Mouse (Mus musculus): ENCODE results near the gene Psenen. TPM values are rescaled to one million over a fixed set of nuclear protein-coding genes. Genes with fewer than 3 reads are reported as not detected.
A peak's percentile ranks its signal among the peaks of the same experiment; 100 is the strongest.

Psenen gene
- total RNA-seq (2021) (100 to 1,000 TPM; 185 to 190 TPM), polyA plus RNA-seq (2012; rRNA removed) (88.6 and 123 TPM in 2 replicates)
- long read RNA-seq, transcript Psenen-203 (3 exons, 669 nt) = minor isoform, 17 of 88 reads
- long read RNA-seq, transcript Psenen-201 (4 exons, 708 nt) = major isoform, 67 of 88 reads
- long read RNA-seq, partial matches to known transcripts = 1 of 88 reads
- long read RNA-seq, other reads (novel, unspliced or antisense) = 2 of 88 reads

GRCm38 (mm10) chr7:30563117-30563905 lies at the start of gene Psenen, which contains the start of the genes U2af1l4 and Gm49396:
Gene Psenen, minus strand, starts transcription at chr7:30563627.
Gene U2af1l4, plus strand, starts transcription at chr7:30563301.
Gene Gm49396, plus strand, starts transcription at chr7:30563344.
- peak; percentile 95 for DNase-seq

GRCm38 (mm10) chr7:30612654-30613402 lies 49.4 kb upstream of the Psenen start, which contains the start of gene Upk1a:
Gene Upk1a, minus strand, starts transcription at chr7:30612847.
- no peak for DNase-seq

DNA sequence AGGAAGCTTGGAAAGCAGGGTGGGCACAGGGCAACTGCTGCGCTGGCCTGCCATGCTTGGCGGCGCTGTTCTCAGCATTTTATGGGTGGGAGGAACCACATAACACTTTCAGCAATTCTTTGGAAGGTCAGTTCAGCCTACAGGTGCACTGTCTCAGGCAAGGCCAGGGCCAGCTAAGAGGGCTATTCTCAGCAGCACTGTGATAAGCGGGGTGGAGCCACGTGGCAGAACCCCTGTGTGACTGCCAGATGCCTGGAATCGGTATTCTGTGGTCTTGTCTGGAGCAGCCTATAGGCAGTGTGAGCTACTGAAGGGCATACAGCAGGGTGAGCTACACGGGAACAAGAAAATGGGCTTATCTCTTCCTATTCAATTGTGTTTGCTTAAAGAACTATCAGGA lies 46.6 kb upstream of the Psenen start:
- no peak for DNase-seq

GRCm38 (mm10) chr7:30608476-30608875 lies 45.0 kb upstream of the Psenen start:
- DNase-seq = no peak

- DNase-seq = peak; percentile 48
Observed at GRCm38 (mm10) chr7:30607706-30608309, 44.4 kb upstream of the Psenen start.

DNA sequence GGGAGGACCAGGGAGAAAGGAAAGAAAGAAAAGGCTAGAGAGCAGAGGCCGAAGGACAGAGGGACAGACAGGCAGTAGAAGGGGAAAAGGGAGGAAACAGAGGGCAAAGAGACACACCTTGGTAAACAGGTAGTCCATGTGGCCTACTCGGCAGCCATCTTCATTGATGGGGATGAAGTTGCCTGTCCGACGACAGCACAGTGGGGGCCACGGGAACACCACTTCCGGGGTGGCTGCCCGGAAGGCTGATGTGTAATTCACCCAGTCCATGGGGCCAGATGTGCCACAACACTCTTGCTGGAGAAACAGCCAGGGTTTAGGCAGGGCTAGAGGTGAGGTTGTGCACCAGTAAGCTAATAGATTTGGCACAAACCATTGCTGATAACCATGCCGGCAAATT lies 41.5 kb upstream of the Psenen start:
- DNase-seq = no peak

DNA sequence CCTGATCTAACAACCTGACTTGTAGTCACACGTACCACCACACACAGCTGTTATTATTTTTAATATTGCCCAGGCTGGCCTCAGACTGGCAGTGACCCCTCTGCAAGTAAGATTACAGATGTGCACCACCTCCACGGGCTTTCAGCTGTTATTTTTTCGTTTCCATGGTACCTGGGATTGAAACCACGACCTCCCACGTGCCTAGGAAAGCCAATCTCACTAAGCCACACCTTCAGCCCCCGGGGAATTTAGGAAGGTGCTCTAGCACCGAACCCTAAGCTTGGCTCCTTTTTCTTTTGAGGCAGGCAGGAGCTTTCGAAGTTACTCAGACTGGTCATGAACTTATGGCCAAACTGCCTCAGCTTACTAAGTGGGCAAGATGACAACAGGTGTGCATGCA lies 41.0 kb upstream of the Psenen start:
- DNase-seq = no peak

GRCm38 (mm10) chr7:30602583-30602982 lies 39.2 kb upstream of the Psenen start:
- no peak for DNase-seq

DNA sequence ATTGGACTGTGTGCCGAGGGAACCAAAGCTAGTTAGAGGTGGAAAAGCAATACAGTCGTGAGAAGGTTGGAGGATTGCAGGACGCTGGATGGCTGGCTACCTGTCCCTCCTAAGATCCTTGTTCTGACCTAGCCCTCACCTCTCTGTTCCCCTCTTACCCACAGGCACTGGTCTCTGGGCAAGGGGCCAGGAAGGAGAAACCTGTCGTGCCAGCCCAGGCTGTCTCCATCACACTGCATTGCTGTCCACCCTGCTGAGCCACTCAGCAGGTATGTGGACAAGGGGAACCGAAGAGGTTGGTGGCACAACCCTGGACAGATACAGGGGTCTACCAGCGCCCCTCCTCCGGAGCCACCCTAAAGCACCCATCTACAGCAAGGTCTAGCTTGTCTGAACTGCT lies 37.2 kb upstream of the Psenen start:
- no peak for DNase-seq

DNA sequence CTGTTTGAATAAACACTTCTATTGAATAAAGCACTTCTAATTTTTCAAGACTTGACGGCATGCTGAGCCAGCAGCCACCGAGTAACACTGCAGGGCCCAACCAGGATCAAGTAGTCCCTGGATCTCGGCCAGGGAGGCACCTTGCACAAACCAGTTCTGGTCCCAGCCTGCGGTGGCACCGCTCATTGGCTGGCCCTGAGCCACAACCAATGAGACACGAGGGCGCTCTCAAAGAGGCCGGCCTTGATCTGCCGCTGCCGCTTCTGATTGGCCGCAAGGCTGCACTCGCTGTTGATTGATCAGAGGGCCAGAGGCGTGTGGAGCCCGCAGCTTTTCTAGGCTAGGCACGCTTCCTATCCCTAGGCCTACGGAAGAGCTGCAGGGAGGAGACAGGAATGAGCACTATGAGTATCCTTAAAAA lies 36.5 kb upstream of the Psenen start:
- DNase-seq = peak; percentile 95

GRCm38 (mm10) chr7:30598786-30599185 lies 35.4 kb upstream of the Psenen start, which contains the start of gene Zbtb32:
Gene Zbtb32, minus strand, starts transcription at chr7:30598909.
- DNase-seq = no peak

GRCm38 (mm10) chr7:30596811-30597210 lies 33.4 kb upstream of the Psenen start:
- no peak for DNase-seq

GRCm38 (mm10) chr7:30596093-30596492 lies 32.7 kb upstream of the Psenen start:
- DNase-seq = no peak

DNA sequence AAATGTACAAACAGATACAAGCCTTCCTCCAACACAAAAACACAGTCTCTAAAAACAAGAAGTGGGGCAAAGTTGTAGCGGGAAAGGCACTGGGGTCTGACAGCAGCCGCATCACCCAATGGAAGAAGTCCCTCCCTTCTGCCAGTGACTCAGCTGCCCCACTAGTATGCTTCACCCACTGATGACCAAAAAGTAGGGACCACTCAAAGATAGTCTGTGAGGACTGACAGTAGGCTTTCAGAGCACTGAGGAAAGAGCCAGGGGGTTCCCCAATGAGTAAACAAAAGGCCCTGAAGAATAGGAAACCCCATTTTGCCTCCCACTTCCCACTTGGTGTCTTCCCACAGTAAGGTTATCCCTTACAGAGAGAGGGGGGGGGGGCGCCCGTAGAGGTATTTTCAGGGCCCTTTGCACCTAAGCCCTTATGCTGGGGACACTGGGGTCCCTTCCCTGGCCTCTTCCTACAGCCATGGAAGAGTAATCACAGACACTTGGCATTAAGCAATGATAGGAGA lies 31.1 kb upstream of the Psenen start:
- no peak for DNase-seq

- no peak for DNase-seq
Observed at GRCm38 (mm10) chr7:30593579-30594509, 30.4 kb upstream of the Psenen start.

GRCm38 (mm10) chr7:30592772-30593423 lies 29.5 kb upstream of the Psenen start:
- DNase-seq = peak; percentile 60

DNA sequence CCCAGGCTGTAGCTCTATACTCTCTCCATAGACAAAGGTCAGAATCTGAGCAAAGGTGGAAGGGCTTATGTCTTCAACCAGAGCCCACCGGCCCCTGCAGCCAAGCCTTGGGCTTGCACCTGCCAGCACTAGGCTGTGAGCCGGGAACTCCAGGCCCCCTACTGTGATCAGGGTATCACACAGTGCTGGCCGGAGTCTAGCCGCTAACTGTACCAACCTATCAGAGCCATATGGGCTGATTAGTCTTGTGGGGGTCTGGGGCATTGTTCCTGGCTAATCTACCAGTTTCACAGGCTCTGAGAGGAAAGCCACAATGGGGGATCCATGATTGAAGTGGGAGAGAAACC lies 28.2 kb upstream of the Psenen start:
- no peak for DNase-seq

DNA sequence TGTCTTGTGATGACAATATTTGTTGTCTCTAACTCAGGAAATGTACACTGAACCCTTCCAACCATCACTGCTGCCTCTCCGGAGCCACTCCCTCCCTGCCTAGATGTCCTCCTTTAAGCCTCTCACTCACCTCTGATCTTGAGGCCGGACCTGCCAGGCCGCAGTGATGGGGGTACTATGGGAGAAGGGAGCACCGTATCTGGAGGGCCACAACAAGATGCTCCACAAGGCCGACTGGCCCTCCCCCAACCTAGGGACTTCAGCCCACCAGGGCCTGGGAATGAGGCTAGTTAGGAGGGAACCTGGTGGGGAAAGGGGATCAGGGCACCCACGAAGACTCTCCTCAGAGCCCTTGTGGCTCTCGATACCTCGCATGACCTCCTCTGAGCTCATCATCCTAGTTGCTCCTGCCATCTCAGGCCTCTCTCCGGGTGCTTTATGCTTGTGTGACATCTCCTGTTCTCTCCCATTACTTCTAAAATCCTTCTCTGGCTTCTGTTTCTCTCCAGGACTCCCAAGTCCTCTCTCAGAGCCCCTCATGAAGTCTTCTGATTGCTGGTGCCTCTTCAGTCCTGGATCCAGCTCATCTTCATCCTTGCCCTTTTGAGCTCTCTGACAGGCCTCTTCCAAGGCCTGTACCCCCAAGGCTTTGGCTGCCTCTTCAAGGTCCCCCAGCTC lies 27.6 kb upstream of the Psenen start:
- DNase-seq = peak; percentile 49

DNA sequence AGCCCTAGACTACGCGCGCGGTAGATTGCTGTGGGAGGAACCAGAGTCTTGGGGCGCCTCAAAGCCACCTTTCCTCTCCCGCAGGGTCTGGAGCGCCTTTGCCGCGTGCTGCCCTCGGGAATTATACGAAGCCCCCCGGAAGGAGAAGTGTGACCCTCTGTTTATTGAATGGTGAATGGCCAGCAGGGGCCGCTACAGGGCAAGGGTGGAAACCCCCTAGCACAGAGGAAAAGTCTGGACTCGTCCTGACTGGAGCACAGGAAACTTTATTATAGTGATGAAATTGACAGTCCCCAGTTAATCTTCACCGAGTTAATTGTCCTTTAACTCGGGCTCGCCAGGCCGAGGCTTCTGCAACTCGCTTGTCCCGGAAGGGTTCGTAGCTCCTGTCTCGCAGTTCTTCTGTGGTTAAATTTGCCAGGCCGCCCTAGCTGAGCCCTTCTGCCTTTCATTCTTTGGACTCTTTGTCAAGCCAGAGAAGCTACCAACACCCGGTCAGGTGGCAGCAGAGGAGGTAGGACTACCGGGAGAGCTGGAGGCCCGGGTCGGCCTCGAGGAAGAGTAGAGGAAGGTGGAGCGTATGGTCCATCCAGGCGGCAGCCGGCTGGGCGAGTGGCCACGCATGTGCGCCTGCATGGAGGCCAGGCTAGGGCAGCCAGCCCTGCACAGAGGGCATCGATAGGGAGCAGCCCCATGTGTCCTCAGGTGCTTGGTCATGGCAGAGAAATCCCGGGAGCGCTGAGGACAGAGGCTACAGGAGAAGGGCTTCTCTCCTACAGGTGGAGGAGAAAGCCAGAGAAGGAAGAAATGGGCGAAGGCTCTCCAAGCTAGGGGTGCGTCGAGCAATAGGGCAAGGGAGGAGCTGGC lies 26.2 kb upstream of the Psenen start:
- peak; percentile 87 for DNase-seq
